Mouse (Mus musculus) testis, adult 10 weeks (tissue): ENCODE results near the gene Gm5065. TPM values are rescaled to one million over a fixed set of nuclear protein-coding genes. Genes with fewer than 3 reads are reported as not detected.

Experiments used
- polyA plus RNA-seq: library from polyadenylated mRNA; stranded (reverse); fragments of 350-450 nt; fragmentation: Illumina TruSeq; extraction: RNeasy Lipid Tissue Mini Kit (QIAGEN cat#74804); gene quantifications from one replicate; pipeline ENCODE4 v1.2.3, GENCODE M21; 2014; ENCODE audit warnings: low read depth, low replicate concordance

Gm5065 gene
- not detected for polyA plus RNA-seq

DNA sequence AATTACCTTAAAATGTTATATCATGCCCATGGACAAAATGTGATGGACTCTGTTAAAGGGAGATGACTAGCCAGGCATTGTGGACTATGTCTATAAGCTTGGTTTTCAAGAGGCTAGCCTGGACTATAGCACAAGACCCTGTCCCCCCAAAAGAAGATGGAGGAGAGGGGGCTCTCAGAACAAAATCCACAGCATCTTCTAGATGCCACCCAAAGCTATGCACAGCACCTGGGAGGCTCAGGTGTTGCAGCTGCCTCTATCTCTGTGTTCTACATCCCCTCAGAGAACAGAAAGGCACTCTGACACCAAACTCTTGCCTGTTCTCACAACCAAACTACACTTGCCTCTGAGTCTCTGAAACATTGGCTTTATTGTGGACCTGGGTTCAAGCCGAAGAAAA lies at the start of gene Gm5065:
Gene Gm5065 (plus strand): TSS at position 301 of the 400 bp plus-strand sequence.

DNA sequence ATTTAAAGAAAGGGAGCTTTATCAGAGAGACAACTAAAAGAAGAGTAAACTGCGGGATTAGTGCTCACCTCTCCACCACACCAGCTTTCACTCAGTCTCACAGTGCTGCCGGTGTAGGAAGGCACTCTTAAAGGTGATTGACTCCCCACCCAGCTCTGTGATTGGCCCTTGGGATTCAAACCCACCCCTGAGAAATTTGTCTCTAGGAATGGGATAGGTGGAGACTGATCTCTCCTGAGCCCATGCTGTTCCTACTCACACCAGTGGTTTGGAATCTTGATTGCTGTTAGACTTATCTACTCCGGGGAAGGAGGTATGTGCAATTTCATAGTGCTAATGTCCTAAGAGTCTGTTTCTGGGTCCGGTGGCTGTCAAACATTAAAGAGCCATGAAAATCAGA lies 598 bp downstream of the Gm5065 start, which contains the start of gene Nlrp2:
Gene Nlrp2 (minus strand): TSS at position 101 of the 400 bp plus-strand sequence.

Other genes with a start within 250 kb of the Gm5065 start
- gene Rfpl4, start 233.6 kb upstream of the Gm5065 start, polyA plus RNA-seq, result 0.20 TPM
- 159 TPM for gene Rasl2-9, start 224.6 kb upstream of the Gm5065 start, polyA plus RNA-seq
- gene Vmn1r55, start 200.9 kb upstream of the Gm5065 start, polyA plus RNA-seq, result 0.01 TPM
- gene Vmn1r56, start 153.8 kb upstream of the Gm5065 start, polyA plus RNA-seq, result not detected
- not detected for gene Vmn1r57, start 132.0 kb upstream of the Gm5065 start, polyA plus RNA-seq
- not detected for gene Nlrp2, start 498 bp downstream of the Gm5065 start, polyA plus RNA-seq
- gene Vmn1r58, start 62.9 kb downstream of the Gm5065 start, polyA plus RNA-seq, result not detected
- gene Vmn1r59, start 106.2 kb downstream of the Gm5065 start, polyA plus RNA-seq, result not detected
- gene Vmn2r28, start 143.4 kb downstream of the Gm5065 start, polyA plus RNA-seq, result not detected
- gene Vmn1r60, start 196.8 kb downstream of the Gm5065 start, polyA plus RNA-seq, result not detected